8 mouse cellular contexts compared by ENCODE assay signal in genomic region chr10:43221659-43222058, GRCm38 (mm10). TPM values are rescaled to one million over a fixed set of nuclear protein-coding genes. Genes with fewer than 3 reads are reported as not detected.
DNase-seq lines count a peak whose midpoint lies in the region; ATAC-seq and TF ChIP-seq lines count a peak whose summit lies in the region.

No protein-coding gene starts in this region.

- no peaks in the 10 kb centered on the region for H3K27me3 ChIP-seq in forebrain, embryonic 10.5 days (ENCODE audit: poor library complexity, severe bottlenecking)
- no peaks in the 10 kb centered on the region for H3K27me3 ChIP-seq in intestine, embryonic 15.5 days (replicated peaks)
- H3K27me3 ChIP-seq in lung, postnatal 0 days (replicated peaks; ENCODE audit: insufficient read depth, low read length) = no peaks in the 10 kb centered on the region
- no peaks in the 10 kb centered on the region for H3K27me3 ChIP-seq in testis, adult 2 months (ENCODE audit: control insufficient read depth, insufficient read depth, low read length)

- no peak for TF ChIP-seq POLR2A in testis, adult 2 months (IDR thresholded peaks at IDR 0.05; ENCODE audit: control insufficient read depth, low read depth, low read length)

- H3K9ac ChIP-seq in intestine, embryonic 15.5 days = peak overlapping the region; percentile 72
- H3K9ac ChIP-seq in lung, postnatal 0 days (replicated peaks; ENCODE audit: low read depth) = peak overlapping the region; percentile 91

- peak overlapping the region; percentile 96 for H3K4me3 ChIP-seq in left cerebral cortex, adult 2 months
- peak overlapping the region; percentile 91 for H3K4me3 ChIP-seq in forebrain, embryonic 10.5 days
- peak overlapping the region; percentile 66 for H3K4me3 ChIP-seq in intestine, embryonic 15.5 days (replicated peaks)
- peak overlapping the region; percentile 61 for H3K4me3 ChIP-seq in lung, postnatal 0 days (ENCODE audit: low read depth, low read length)
- H3K4me3 ChIP-seq in testis, adult 2 months (ENCODE audit: control insufficient read depth, low read depth, low read length) = peak overlapping the region; percentile 96

- no peak for TF ChIP-seq CTCF in left cerebral cortex, adult 2 months (IDR thresholded peaks at IDR 0.05)
- no peak for TF ChIP-seq CTCF in lung, postnatal 0 days (IDR thresholded peaks at IDR 0.05)
- TF ChIP-seq CTCF in testis, adult 2 months (IDR thresholded peaks at IDR 0.05; ENCODE audit: control insufficient read depth, insufficient read depth, insufficient replicate concordance, low read depth, low read length) = no peak

- intact Hi-C loops in left cerebral cortex, adult 2 months (cut with DNase I) = loop anchor here (1.0 to 10.0 kb wide), 5 partner anchors 46 to 263 kb away; partner anchors contain the start of gene Bend3

- no peaks in the 10 kb centered on the region for H3K9me3 ChIP-seq in forebrain, embryonic 10.5 days
- H3K9me3 ChIP-seq in intestine, embryonic 15.5 days = no peaks in the 10 kb centered on the region
- H3K9me3 ChIP-seq in lung, postnatal 0 days (ENCODE audit: low read length) = no peaks in the 10 kb centered on the region

- peaks cover 20% of the 10 kb centered on the region for H3K4me1 ChIP-seq in forebrain, embryonic 10.5 days
- H3K4me1 ChIP-seq in intestine, embryonic 15.5 days (replicated peaks) = peaks cover 6% of the 10 kb centered on the region; the same call in 1 of the 2 replicates
- H3K4me1 ChIP-seq in lung, postnatal 0 days (ENCODE audit: insufficient read depth, low read depth, low read length) = peaks cover 5% of the 10 kb centered on the region; the same call in 1 of the 2 replicates
- H3K4me1 ChIP-seq in testis, adult 2 months (ENCODE audit: control insufficient read depth, insufficient read depth, low read length) = peaks cover 9% of the 10 kb centered on the region

- TF ChIP-seq EP300 in lung, postnatal 0 days (IDR thresholded peaks at IDR 0.05) = no peak

- H3K27ac ChIP-seq in left cerebral cortex, adult 2 months = peak overlapping the region; percentile 99
- H3K27ac ChIP-seq in forebrain, embryonic 10.5 days = peak overlapping the region; percentile 95
- peak overlapping the region; percentile 89 for H3K27ac ChIP-seq in intestine, embryonic 15.5 days
- H3K27ac ChIP-seq in lung, postnatal 0 days (ENCODE audit: low read length) = peak overlapping the region; percentile 91
- H3K27ac ChIP-seq in testis, adult 2 months (ENCODE audit: control insufficient read depth, insufficient read depth, low read depth, low read length) = peak overlapping the region; percentile 80

- H3K36me3 ChIP-seq in forebrain, embryonic 10.5 days (replicated peaks) = no peaks in the 10 kb centered on the region; the same call in 1 of the 2 replicates
- no peaks in the 10 kb centered on the region for H3K36me3 ChIP-seq in intestine, embryonic 15.5 days
- no peaks in the 10 kb centered on the region for H3K36me3 ChIP-seq in lung, postnatal 0 days (ENCODE audit: insufficient read depth, low read length)
- H3K36me3 ChIP-seq in testis, adult 2 months (ENCODE audit: control insufficient read depth, insufficient read depth, low read length) = no peaks in the 10 kb centered on the region

- peak; percentile 75 for ATAC-seq in intestine, embryonic 15.5 days
- peak; percentile 34 for ATAC-seq in lung, postnatal 0 days

- WGBS in forebrain, embryonic 10.5 days = 0% methylated on average over 25 of the region's 25 CpGs
- WGBS in intestine, embryonic 15.5 days = under 1% methylated on average over 25 of the region's 25 CpGs
- under 1% methylated on average over 25 of the region's 25 CpGs for WGBS in lung, postnatal 0 days

- peak overlapping the region; percentile 77 for H3K4me2 ChIP-seq in intestine, embryonic 15.5 days (replicated peaks)
- H3K4me2 ChIP-seq in lung, postnatal 0 days (replicated peaks; ENCODE audit: low read depth, low read length) = peak overlapping the region; percentile 96

- no peak for DNase-seq in left cerebral cortex, adult 2 months (ENCODE audit: extremely low spot score in 1 of 2, low spot score in 2 of 2)
- DNase-seq in left cerebral cortex, adult 11 months (ENCODE audit: low spot score) = no peak
- peak; percentile 18 to 32 for DNase-seq in adrenal gland, postnatal 36 days
- no peak for DNase-seq in forebrain, embryonic 10.5 days (ENCODE audit: extremely low spot score, low spot score)
- no peak for DNase-seq in lung, postnatal 0 days (ENCODE audit: low spot score)
- no peak for DNase-seq in layer of hippocampus, adult 11-12 months (ENCODE audit: low spot score)

RNA-seq across cellular contexts. Expression of gene Pdss2, which starts 0.4 kb away (rescaled TPM):
- 10 to 100 TPM; 16.9 to 17.2 TPM for total RNA-seq in left cerebral cortex, adult 2 months (2021)
- 10 to 100 TPM; 17.2 to 19.6 TPM for total RNA-seq in adrenal gland, postnatal 36 days (2021)
- 17.1 and 17.2 TPM in 2 replicates for polyA plus RNA-seq in forebrain, embryonic 10.5 days (2016; fragmentation: Nextera tagmentation; extraction: Ambion mirVana)
- polyA plus RNA-seq in intestine, embryonic 15.5 days (2015; fragmentation: Nextera tagmentation; extraction: Ambion mirVana) = 14.8 and 17.2 TPM in 2 replicates
- 4.5 and 5.1 TPM in 2 replicates for polyA plus RNA-seq in lung, postnatal 0 days (2015; fragmentation: Nextera tagmentation; extraction: Ambion mirVana)
- polyA plus RNA-seq in testis, adult 2 months (2012; rRNA removed) = 3.6 and 3.7 TPM in 2 replicates

RNA-seq across cellular contexts. Expression of gene 9030612E09Rik, which starts 47.2 kb away (rescaled TPM):
- 1 to 10 TPM; 2.6 to 3.3 TPM for total RNA-seq in left cerebral cortex, adult 2 months (2021)
- under 1 TPM; 0.30 to 0.33 TPM for total RNA-seq in adrenal gland, postnatal 36 days (2021)
- 1.0 and 1.1 TPM in 2 replicates for polyA plus RNA-seq in forebrain, embryonic 10.5 days (2016; fragmentation: Nextera tagmentation; extraction: Ambion mirVana)
- 0.29 and 0.48 TPM in 2 replicates for polyA plus RNA-seq in intestine, embryonic 15.5 days (2015; fragmentation: Nextera tagmentation; extraction: Ambion mirVana)
- polyA plus RNA-seq in lung, postnatal 0 days (2015; fragmentation: Nextera tagmentation; extraction: Ambion mirVana) = 0.16 TPM in 1 of 2 replicates, not detected in the other
- polyA plus RNA-seq in testis, adult 2 months (2012; rRNA removed) = 0.49 and 0.52 TPM in 2 replicates

RNA-seq across cellular contexts. Expression of gene Sobp, which starts 47.3 kb away (rescaled TPM):
- 10 to 100 TPM; 76.4 to 77.1 TPM for total RNA-seq in left cerebral cortex, adult 2 months (2021)
- total RNA-seq in adrenal gland, postnatal 36 days (2021) = 1 to 10 TPM; 4.6 to 6.2 TPM
- polyA plus RNA-seq in forebrain, embryonic 10.5 days (2016; fragmentation: Nextera tagmentation; extraction: Ambion mirVana) = 1.8 and 2.0 TPM in 2 replicates
- polyA plus RNA-seq in intestine, embryonic 15.5 days (2015; fragmentation: Nextera tagmentation; extraction: Ambion mirVana) = 0.96 and 1.1 TPM in 2 replicates
- polyA plus RNA-seq in lung, postnatal 0 days (2015; fragmentation: Nextera tagmentation; extraction: Ambion mirVana) = 0.27 and 0.31 TPM in 2 replicates
- polyA plus RNA-seq in testis, adult 2 months (2012; rRNA removed) = 1.7 and 1.8 TPM in 2 replicates

Comparison
In these comparisons a context has a peak if more than half of its experiments do, and no peak if none do; other contexts are left out.
1. DNase-seq: peak in adrenal gland, postnatal 36 days (2 of 2); none in left cerebral cortex, adult 2 months (0 of 2), left cerebral cortex, adult 11 months (single experiment), forebrain, embryonic 10.5 days (single experiment), lung, postnatal 0 days (single experiment) and layer of hippocampus, adult 11-12 months (single experiment).
2. Peak in every context shown above with its lines, with median percentiles within 50 percentile points of each other: H3K27ac ChIP-seq and H3K4me3 ChIP-seq.